Mouse (Mus musculus) testis, adult 2 months (tissue): ENCODE results near the gene Ttyh1.

Experiments
- CTCF ChIP-seq: fragments of 200-500 bp; IDR thresholded peaks from 2 replicates; pipeline ENCODE4 v1.5.1; 2012; ENCODE audit warnings: low read depth, mild to moderate bottlenecking, inconsistent platforms, low read length, moderate library complexity; ENCODE audit not compliant: control insufficient read depth, insufficient read depth, insufficient replicate concordance
- POLR2A ChIP-seq: fragments of 200-500 bp; IDR thresholded peaks from 2 replicates; pipeline ENCODE4 v1.6.1; 2012; ENCODE audit warnings: low read depth, mild to moderate bottlenecking, inconsistent platforms, low read length, moderate library complexity; ENCODE audit not compliant: control insufficient read depth

DNA sequence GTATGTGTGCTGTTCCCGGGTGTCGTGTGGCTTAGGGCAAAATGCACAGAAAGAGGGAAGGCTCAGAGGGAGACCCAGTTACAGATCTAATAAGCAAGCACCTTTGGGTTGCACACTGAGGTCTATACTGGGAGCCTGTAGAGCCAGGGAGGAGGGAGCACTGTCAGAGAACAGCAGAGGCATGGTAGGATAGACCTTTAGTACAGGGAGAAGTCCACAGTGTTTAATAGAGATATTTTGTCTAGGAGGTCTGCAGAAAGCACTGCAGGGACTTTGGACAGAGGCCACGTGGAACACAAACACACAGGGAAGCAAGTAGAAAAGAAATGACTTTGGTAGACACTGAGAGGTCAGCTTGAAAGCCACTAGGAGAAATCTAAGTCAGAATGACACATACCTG is 46.1 kb downstream of the Ttyh1 start:
- no peak for TF ChIP-seq CTCF
- no peak for TF ChIP-seq POLR2A
